Mouse (Mus musculus): ENCODE data around the gene Hist3h2a. TPM values are rescaled to one million over a fixed set of nuclear protein-coding genes. Genes with fewer than 3 reads are reported as not detected.
A peak's percentile ranks its signal among the peaks of the same experiment; 100 is the strongest.

Gene Hist3h2a
- total RNA-seq, 2 experiments from 2014 or later: 62.8 to 63.7 TPM

GRCm38 (mm10) chr11:58967346-58967745 lies 12.9 kb downstream of the Hist3h2a start:
- no peak for DNase-seq (ENCODE audit: low spot score in 2 of 2)

DNA sequence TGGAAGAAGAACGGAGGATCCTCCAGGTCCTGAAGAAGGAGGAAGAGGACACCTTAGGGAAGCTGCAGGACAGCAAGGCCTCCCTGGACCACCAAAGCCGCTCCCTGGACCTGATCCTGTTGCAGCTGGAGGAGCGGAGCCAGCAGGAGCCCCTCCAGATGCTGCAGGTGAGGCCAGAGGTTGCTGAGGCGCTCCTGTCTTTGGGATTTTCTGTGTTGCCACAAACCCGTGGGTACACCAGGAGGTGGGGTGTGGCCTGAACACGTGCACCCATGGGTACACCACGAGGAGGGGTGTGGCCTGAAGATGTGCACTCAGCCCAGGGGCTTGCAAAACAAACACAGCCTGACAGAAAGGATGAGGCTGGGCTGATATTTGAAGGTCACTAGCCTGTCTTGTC lies 14.1 kb downstream of the Hist3h2a start:
- no peak for DNase-seq (ENCODE audit: low spot score in 2 of 2)

GRCm38 (mm10) chr11:58969027-58969426 lies 14.5 kb downstream of the Hist3h2a start:
- no peak for DNase-seq (ENCODE audit: low spot score in 2 of 2)

- DNase-seq (ENCODE audit: low spot score in 2 of 2): no peak
Measured at GRCm38 (mm10) chr11:58969659-58970058, 15.2 kb downstream of the Hist3h2a start.

DNA sequence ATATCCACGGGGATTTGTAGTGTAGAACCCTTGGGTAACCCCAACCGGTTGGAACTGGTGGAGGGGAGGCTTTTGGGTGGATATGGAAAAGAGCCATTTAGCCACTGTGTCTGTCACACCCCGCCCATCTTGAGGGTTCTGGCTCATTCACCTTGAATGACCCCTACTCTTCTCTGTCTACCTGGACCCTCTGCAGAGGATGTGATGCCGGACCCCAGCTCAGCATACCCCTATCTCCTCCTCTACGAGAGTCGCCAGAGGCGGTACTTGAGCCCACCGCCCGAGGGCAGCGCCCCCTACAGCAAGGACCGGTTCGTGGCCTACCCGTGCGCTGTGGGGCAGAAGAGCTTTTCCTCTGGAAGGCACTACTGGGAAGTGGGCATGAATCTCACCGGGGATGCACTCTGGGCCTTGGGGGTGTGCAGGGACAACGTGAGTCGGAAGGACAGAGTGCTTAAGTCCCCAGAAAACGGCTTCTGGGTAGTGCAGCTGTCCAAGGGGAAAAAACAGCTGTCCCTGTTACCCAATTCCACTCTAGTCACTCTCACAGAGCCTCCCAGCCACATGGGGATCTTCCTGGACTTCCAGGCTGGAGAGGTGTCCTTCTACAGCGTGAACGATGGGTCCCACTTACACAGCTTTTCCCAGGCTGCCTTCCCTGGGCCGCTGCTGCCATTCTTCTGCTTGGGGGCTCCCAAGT lies 16.5 kb downstream of the Hist3h2a start:
- DNase-seq (ENCODE audit: low spot score in 2 of 2): no peak

DNA sequence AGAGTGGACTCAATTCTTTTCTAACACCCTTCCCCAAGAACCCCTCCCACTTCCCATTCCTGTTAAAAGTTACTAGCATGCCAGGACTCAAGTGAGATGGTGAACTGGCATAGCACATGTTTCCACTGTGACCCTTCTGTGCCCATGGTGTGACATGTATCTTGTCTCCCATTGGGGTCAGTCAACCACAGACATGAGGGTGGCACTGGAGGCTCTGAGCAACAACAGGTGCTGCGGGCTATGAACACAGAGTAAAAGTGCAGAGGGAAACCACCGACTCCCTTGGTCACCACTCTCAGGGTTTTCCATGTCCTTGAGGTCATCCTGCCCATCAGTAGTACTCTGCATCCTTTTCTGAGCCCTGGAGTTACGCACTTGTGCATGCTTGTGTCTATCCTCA lies 17.3 kb downstream of the Hist3h2a start:
- DNase-seq (ENCODE audit: low spot score in 2 of 2): no peak

DNA sequence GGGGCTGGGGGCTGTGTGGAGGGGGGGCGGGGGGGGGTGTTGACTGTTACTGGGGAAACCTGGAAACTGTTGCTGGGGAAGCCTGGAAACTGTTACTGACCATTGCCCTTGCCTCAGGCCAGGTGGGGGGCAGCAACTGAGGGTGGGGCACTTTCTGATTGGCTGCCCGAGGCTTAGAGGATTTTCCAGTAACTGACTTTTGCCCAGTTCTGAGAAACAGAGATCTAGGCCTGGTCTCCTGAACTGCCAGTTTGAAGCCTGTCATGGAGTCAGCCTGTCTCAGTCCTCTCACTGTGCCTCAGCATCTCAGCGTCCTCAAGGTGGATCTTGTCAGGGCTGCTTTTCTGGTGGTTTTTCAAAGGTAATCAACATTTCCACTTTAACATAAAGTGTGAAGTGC lies 19.9 kb downstream of the Hist3h2a start:
- DNase-seq (ENCODE audit: low spot score in 2 of 2): no peak

DNA sequence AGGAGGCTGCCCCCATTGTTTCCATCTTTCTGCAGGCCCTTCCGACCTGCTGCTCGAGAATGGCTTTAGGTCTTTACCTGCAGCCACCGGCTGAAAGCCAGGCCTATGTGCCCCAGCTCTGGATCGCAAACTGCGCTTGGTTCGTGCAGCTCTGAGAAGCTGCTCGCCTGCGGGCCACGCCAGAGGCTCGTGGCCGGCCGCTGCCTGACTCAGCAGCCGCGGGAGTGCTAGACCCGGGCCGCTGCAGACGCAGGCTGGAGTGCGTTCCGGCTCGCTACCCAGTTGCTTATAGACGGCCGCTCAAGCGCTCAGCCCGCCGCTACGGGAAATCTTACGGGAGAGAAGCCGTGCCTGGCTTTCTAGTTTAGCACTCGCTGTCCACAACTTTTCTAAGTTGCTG lies 22.7 kb downstream of the Hist3h2a start:
- DNase-seq (ENCODE audit: low spot score in 2 of 2): no peak

GRCm38 (mm10) chr11:58977607-58978026 lies 23.1 kb downstream of the Hist3h2a start:
- no peak for DNase-seq (ENCODE audit: low spot score in 2 of 2)

DNA sequence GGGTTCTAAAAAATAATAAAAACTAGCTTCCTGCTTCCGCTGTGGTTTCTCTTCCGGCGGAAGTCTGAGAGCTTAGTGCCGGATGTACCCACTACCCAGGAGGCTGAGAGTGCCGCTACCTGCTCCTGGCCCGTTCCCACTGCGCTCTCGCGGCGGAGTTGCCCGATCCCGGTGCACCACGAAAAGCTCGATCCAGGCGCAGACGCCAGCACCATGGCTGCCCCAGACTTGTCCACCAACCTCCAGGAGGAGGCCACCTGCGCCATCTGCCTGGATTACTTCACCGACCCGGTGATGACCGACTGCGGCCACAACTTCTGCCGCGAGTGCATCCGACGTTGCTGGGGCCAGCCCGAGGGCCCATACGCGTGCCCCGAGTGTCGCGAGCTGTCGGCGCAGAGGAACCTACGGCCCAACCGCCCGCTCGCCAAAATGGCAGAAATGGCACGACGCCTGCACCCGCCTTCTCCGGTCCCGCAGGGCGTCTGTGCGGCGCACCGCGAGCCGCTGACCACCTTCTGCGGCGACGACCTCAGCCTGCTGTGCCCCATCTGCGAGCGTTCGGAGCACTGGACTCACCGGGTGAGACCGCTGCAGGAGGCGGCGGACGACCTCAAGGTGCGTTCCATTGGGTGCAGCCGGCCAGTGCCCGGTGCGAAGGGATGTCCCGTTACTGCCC lies 23.7 kb downstream of the Hist3h2a start, which contains the start of gene Trim11:
Gene Trim11 (plus strand): TSS at position 67 of the 679 bp plus-strand sequence.
- peak; percentile 53 to 70 for DNase-seq (ENCODE audit: low spot score in 2 of 2)

DNA sequence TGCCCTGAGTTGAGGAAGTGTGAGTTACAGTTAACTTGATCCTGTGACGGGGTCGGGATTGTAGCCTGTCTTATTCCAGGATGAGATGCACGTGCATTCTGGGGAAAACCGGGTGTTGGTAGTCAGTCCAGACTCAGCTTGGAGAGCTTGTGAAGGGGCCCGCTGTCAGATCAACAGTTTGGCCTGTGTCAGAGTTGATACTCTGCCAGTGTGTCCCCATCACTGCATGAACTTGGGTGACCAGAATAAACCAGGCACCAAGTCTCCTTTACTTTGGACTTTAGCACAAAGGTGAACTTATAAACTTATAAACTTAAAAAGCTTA lies 24.2 kb downstream of the Hist3h2a start:
- DNase-seq (ENCODE audit: low spot score in 2 of 2): no peak

DNA sequence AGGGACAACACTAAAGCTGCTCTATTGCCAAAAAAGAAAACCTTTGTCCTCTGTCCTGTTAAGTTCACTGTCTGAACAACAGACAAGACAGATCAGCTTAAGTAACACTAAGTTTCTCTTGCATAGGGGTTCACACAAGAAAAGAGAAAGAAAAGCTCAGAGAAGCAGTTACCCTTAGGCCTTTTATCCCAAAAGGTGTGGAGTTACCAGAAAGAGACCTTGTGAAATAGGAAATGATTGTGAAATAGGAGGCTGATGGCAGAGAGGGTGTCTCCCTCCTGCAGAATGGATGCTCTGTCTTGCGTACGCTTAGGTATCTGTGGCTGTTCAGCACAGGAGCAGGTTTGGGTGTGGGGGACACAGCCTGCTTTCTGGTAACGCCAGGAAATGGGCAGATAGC lies 24.7 kb downstream of the Hist3h2a start:
- no peak for DNase-seq (ENCODE audit: low spot score in 2 of 2)

DNA sequence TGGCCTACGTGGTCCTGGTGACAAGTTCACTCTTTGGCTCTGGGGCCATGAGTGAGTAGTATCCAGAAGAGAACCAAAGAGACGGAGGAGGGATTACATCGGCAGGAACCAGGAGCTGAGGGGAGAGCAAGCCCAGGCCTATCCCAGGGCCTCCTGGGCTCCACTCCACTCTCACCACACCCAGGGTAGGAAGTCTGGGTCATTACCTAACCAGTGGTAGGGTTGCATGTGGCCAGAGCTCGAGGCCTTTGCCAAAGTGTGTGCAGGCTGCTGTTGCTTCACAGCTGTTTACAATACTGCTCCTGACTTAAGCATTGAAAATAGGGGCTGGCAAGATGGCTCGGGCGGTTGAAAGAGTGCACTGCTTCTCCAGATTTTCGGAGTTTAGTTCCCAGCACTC lies 25.2 kb downstream of the Hist3h2a start:
- DNase-seq (ENCODE audit: low spot score in 2 of 2): no peak

DNA sequence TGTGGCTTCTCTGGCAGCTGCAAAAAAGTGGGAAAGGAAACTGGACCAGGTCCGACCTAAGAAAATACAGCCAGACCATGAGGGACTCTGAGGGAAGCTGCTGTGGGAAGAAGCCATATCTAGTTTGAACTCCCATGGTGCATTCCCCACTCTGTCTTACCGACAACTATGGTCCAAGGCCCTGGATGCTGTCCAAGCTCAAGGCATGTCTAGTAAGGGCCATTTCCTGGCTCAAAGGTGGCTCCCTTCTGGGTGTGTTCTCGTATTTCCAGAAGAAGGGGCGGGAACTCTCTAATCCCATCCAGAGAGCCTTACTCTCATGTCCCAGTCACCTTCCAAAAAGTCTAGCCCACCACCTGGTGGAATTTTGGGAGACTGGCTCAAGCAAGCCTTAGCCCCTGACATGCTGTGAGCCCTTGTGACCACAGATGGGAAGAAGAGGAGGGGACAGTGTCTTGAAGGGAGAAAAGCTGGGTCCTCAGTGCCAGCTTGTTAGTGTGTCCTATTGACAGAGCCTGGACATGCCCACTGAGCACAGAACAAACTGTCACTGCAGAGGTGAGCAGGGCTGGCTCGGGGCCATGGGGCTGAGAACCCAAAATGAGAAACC lies 26.0 kb downstream of the Hist3h2a start:
- DNase-seq (ENCODE audit: low spot score in 2 of 2): no peak

GRCm38 (mm10) chr11:58981541-58982447 lies 27.3 kb downstream of the Hist3h2a start:
- DNase-seq (ENCODE audit: low spot score in 2 of 2): peak; percentile 76 to 84

DNA sequence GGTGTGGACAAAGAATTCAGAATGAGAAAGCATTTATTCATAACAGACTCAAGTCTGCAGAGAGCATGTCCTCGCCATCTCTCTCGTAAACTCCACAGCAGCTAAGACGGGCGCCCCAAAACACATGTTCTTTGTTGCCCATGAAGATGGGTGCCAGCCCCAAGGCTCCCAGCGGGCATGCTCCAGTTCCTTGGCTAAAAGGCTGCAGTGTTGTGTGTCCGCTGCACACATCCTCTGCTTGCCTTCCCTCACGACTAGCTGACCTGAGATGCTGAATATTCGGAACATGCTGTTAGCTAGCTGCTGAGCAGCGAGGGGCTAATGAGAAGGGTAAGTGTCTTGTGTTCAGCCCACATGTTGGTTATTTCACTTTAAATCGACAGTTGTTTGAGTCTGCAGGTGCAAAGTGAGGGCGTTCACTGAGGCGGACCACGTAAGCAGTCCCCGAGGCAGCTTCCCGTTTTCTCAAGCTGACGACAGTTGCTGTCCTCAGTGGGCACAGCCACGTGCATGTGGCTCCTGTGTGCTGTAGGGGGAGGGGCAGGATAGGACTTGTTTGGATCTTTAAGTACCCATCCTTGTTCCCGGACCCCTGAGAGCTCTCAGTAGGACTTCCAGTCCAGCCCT lies 28.1 kb downstream of the Hist3h2a start:
- DNase-seq (ENCODE audit: low spot score in 2 of 2): no peak

- no peak for DNase-seq (ENCODE audit: low spot score in 2 of 2)
Measured at GRCm38 (mm10) chr11:58983691-58984341, 29.3 kb downstream of the Hist3h2a start.

GRCm38 (mm10) chr11:58984657-58985056 lies 30.2 kb downstream of the Hist3h2a start:
- DNase-seq (ENCODE audit: low spot score in 2 of 2): no peak

GRCm38 (mm10) chr11:58985299-58985917 lies 30.9 kb downstream of the Hist3h2a start:
- DNase-seq (ENCODE audit: low spot score in 2 of 2): no peak

GRCm38 (mm10) chr11:58989166-58989565 lies 34.7 kb downstream of the Hist3h2a start:
- no peak for DNase-seq (ENCODE audit: low spot score in 2 of 2)

Data from left cerebral cortex, adult 18-20 months (tissue).